Mouse (Mus musculus) heart, postnatal 0 days (tissue): ENCODE data around the gene Treml2. TPM values are rescaled to one million over a fixed set of nuclear protein-coding genes. Genes with fewer than 3 reads are reported as not detected.

Source experiments
- ATAC-seq: fragments of 200-750 bp; cut with Nextera tagmentation; 2 replicates; pipeline ENCODE4 v1.8.0; 2017; ENCODE audit warnings: low read depth, moderate number of reproducible peaks, moderate library complexity; ENCODE audit not compliant: insufficient read depth
- DNase-seq: peaks from one replicate; pipeline ENCODE4 v3.0.0-alpha.2; 2016; ENCODE audit warnings: low spot score
- H3K27ac ChIP-seq: fragments of 300-500 bp; sonication (generic); 2 replicates; pipeline ENCODE4 v1.5.1; 2014; ENCODE audit warnings: low read depth, mild to moderate bottlenecking
- H3K27me3 ChIP-seq: fragments of 300-500 bp; sonication (generic); 2 replicates; pipeline ENCODE4 v1.6.1; 2014; ENCODE audit warnings: low read length, mixed read lengths; ENCODE audit not compliant: control insufficient read depth, insufficient read depth
- H3K36me3 ChIP-seq: fragments of 300-500 bp; sonication (generic); replicated peaks from 2 replicates; pipeline ENCODE4 v1.6.1; 2014; ENCODE audit warnings: low read length, mixed read lengths; ENCODE audit not compliant: control insufficient read depth, insufficient read depth
- H3K4me1 ChIP-seq: fragments of 300-500 bp; sonication (generic); 2 replicates; pipeline ENCODE4 v1.6.1; 2014; ENCODE audit warnings: antibody characterized with exemption; ENCODE audit not compliant: control insufficient read depth, insufficient read depth
- H3K4me2 ChIP-seq: fragments of 300-500 bp; sonication (generic); 2 replicates; pipeline ENCODE4 v1.6.1; 2014; ENCODE audit warnings: low read depth, mild to moderate bottlenecking, low read length, moderate library complexity
- H3K4me3 ChIP-seq: fragments of 300-500 bp; sonication (generic); 2 replicates; pipeline ENCODE4 v1.5.1; 2014; ENCODE audit warnings: low read depth, low read length
- H3K9ac ChIP-seq: fragments of 300-500 bp; sonication (generic); replicated peaks from 2 replicates; pipeline ENCODE4 v1.6.1; 2014; ENCODE audit warnings: low read depth, low read length, mixed read lengths
- H3K9me3 ChIP-seq: fragments of 300-500 bp; sonication (generic); replicated peaks from 2 replicates; pipeline ENCODE4 v1.6.1; 2016; ENCODE audit warnings: low read length; ENCODE audit not compliant: control insufficient read depth
- CTCF ChIP-seq: IDR thresholded peaks from 2 replicates; pipeline ENCODE4 v1.5.1; 2016; ENCODE audit warnings: antibody characterized with exemption, control low read depth, low read depth
- EP300 ChIP-seq: IDR thresholded peaks from 2 replicates; pipeline ENCODE4 v1.6.1; 2016; ENCODE audit warnings: antibody characterized with exemption, low read depth
- WGBS: fragments of 180-500 bp; shearing (Covaris S2); extraction: QIAGEN DNeasy Blood & Tissue Kit; methylation state at CpG from one replicate; pipeline ENCODE4 v1.1.7; 2014; 5-methylcytosine and 5-hydroxymethylcytosine counted together
- polyA plus RNA-seq: library from polyadenylated mRNA; unstranded; fragments of >200 nt; fragmentation: Nextera tagmentation; extraction: Ambion mirVana; gene quantifications from 2 replicates; pipeline ENCODE4 v1.2.1, GENCODE M21; 2015
- total RNA-seq: library from RNA; depleted of rRNA; stranded (reverse); fragments of >200 nt; gene quantifications from 2 replicates; pipeline ENCODE4 v1.2.3, GENCODE M21; 2014; ENCODE audit warnings: low replicate concordance

The Treml2 gene
- total and polyA plus RNA-seq, 2 experiments from 2014 or later = 0.15 TPM; not detected in 1

- TF ChIP-seq CTCF (no peak), EP300 (no peak)
- no peak overlapping the region for H3K4me3 ChIP-seq
- H3K9ac ChIP-seq = no peak overlapping the region
- H3K4me2 ChIP-seq = no peak overlapping the region
- WGBS = 86% methylated on average over 7 of the region's 7 CpGs
- H3K27ac ChIP-seq = no peak overlapping the region
- DNase-seq = no peak
- ATAC-seq = no peak
- no peaks in the 10 kb centered on the region for H3K36me3 ChIP-seq
- H3K27me3 ChIP-seq = no peaks in the 10 kb centered on the region
- H3K4me1 ChIP-seq = no peaks in the 10 kb centered on the region
- peaks cover 4% of the 10 kb centered on the region for H3K9me3 ChIP-seq
Observed at GRCm38 (mm10) chr17:48264662-48265061, 34.6 kb upstream of the Treml2 start.

GRCm38 (mm10) chr17:48266138-48266537, 33.2 kb upstream of the Treml2 start:
- H3K9ac ChIP-seq = no peak overlapping the region
- no peaks in the 10 kb centered on the region for H3K36me3 ChIP-seq
- TF ChIP-seq CTCF = no peak
- TF ChIP-seq EP300 = no peak
- ATAC-seq = no peak
- H3K27ac ChIP-seq = no peak overlapping the region
- no peak for DNase-seq
- 48% methylated on average over 2 of the region's 2 CpGs for WGBS
- no peaks in the 10 kb centered on the region for H3K27me3 ChIP-seq
- no peak overlapping the region for H3K4me2 ChIP-seq
- no peaks in the 10 kb centered on the region for H3K4me1 ChIP-seq
- H3K9me3 ChIP-seq = no peaks in the 10 kb centered on the region
- no peak overlapping the region for H3K4me3 ChIP-seq

- no peak for DNase-seq
- Histone ChIP-seq H3K9ac (no peak overlapping the region), H3K9me3 (no peaks in the 10 kb centered on the region), H3K4me3 (no peak overlapping the region), H3K36me3 (no peaks in the 10 kb centered on the region), H3K4me2 (no peak overlapping the region), H3K27ac (no peak overlapping the region), H3K27me3 (no peaks in the 10 kb centered on the region), H3K4me1 (no peaks in the 10 kb centered on the region)
- 30% methylated on average over 2 of the region's 2 CpGs for WGBS
- no peak for TF ChIP-seq CTCF
- no peak for TF ChIP-seq EP300
- no peak for ATAC-seq
Observed at GRCm38 (mm10) chr17:48266610-48267304, 32.5 kb upstream of the Treml2 start.

GRCm38 (mm10) chr17:48267591-48267990, 31.7 kb upstream of the Treml2 start:
- no peak overlapping the region for H3K27ac ChIP-seq
- no peak overlapping the region for H3K9ac ChIP-seq
- H3K27me3 ChIP-seq = no peaks in the 10 kb centered on the region
- no peaks in the 10 kb centered on the region for H3K9me3 ChIP-seq
- TF ChIP-seq CTCF (no peak), EP300 (no peak)
- no peaks in the 10 kb centered on the region for H3K36me3 ChIP-seq
- WGBS = 88% methylated on average over 1 of the region's 1 CpGs
- no peak overlapping the region for H3K4me3 ChIP-seq
- DNase-seq (no peak), ATAC-seq (no peak)
- H3K4me2 ChIP-seq = no peak overlapping the region
- H3K4me1 ChIP-seq = no peaks in the 10 kb centered on the region

GRCm38 (mm10) chr17:48268276-48268675, 31.0 kb upstream of the Treml2 start:
- Histone ChIP-seq H3K9me3 (no peaks in the 10 kb centered on the region), H3K36me3 (no peaks in the 10 kb centered on the region), H3K9ac (no peak overlapping the region), H3K27me3 (no peaks in the 10 kb centered on the region), H3K27ac (no peak overlapping the region), H3K4me2 (no peak overlapping the region), H3K4me1 (no peaks in the 10 kb centered on the region), H3K4me3 (no peak overlapping the region)
- no peak for DNase-seq
- ATAC-seq = no peak
- TF ChIP-seq CTCF = no peak
- TF ChIP-seq EP300 = no peak

- no peak for TF ChIP-seq CTCF
- no peak for TF ChIP-seq EP300
- DNase-seq = no peak
- H3K36me3 ChIP-seq = no peaks in the 10 kb centered on the region
- H3K4me3 ChIP-seq = no peak overlapping the region
- WGBS = 57% methylated on average over 4 of the region's 4 CpGs
- H3K4me2 ChIP-seq = no peak overlapping the region
- no peak for ATAC-seq
- H3K9me3 ChIP-seq = no peaks in the 10 kb centered on the region
- H3K4me1 ChIP-seq = no peaks in the 10 kb centered on the region
- H3K9ac ChIP-seq = no peak overlapping the region
- H3K27me3 ChIP-seq = no peaks in the 10 kb centered on the region
- H3K27ac ChIP-seq = no peak overlapping the region
Observed at GRCm38 (mm10) chr17:48269833-48270232, 29.5 kb upstream of the Treml2 start.
